Mouse (Mus musculus): ENCODE measurements at regions not wholly inside any gene's neighbourhood (a gene's known extent, or its start where the extent isn't known, plus 50 kb on each side); places are given as distances from the start of the nearest gene placed in this dataset.

DNA sequence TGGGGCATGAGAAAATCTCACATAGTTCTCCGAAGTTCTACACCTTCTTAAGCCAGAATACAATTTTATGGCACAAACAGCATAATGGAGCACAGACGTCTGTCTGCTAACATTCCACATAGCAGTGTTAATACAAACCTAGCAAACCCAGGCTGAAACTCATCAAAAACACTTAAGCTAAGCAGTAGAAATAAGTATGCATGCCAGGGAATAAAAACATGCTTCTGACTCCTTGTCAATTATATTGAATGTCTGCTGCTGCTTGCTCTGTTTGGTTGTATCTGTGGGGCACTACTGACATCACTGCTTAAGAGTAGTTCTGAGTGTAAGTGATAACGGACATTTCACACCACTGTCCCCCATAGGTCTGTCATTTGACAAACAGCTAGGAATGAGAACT lies 693.4 kb upstream of the Adamts5 start:
- no peak for TF ChIP-seq CTCF (IDR thresholded peaks at IDR 0.05)
- DNase-seq = no peak
- intact Hi-C loops (cut with DNase I) = no loop called here
- Histone ChIP-seq H3K4me3 (no peak overlapping the region), H3K27ac (no peak overlapping the region)

DNA sequence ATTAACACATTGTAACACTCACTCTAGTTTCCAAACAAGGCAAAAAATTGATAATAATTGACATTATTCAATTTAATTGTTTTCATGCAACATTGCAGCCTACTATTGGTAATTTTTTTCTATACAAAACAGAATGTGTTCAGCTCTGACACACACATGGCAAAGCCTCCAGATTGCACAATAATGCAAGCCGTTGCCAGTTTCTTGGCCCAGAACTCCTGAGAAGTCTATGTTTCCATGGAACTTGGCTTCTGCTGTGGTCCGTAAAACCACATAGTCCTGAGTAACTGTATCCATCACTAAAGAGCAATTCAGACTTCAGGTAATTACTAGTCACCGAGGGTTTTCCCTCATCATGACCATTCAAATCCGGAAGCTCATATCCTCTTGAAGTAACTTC lies 684.4 kb upstream of the Adamts5 start:
- TF ChIP-seq CTCF (IDR thresholded peaks at IDR 0.05) = no peak
- intact Hi-C loops (cut with DNase I) = no loop called here
- Histone ChIP-seq H3K4me3 (no peak overlapping the region), H3K27ac (no peak overlapping the region)
- DNase-seq = peak; percentile 53

DNA sequence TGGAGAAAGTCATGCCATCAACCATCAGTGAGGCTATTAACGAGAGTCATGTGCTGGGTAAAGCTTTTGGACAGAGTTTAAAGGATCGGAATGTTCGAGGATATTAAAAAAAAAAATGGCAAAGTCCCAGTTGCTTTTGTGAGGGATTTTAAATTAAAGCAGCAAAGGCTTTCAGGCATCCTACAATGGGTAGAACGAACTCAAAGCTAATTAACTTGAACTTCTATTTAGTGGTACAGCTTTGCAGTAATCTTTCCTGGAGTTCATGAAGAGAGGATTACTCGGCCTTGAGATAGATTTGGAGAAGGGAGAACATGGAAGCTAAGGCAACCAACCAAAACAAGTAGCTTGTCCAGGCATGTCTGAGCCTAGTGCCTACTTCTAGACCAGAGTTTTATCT lies 676.7 kb upstream of the Adamts5 start:
- Histone ChIP-seq H3K27ac (no peak overlapping the region), H3K4me3 (no peak overlapping the region)
- intact Hi-C loops (cut with DNase I) = no loop called here
- TF ChIP-seq CTCF (IDR thresholded peaks at IDR 0.05) = no peak
- no peak for DNase-seq

DNA sequence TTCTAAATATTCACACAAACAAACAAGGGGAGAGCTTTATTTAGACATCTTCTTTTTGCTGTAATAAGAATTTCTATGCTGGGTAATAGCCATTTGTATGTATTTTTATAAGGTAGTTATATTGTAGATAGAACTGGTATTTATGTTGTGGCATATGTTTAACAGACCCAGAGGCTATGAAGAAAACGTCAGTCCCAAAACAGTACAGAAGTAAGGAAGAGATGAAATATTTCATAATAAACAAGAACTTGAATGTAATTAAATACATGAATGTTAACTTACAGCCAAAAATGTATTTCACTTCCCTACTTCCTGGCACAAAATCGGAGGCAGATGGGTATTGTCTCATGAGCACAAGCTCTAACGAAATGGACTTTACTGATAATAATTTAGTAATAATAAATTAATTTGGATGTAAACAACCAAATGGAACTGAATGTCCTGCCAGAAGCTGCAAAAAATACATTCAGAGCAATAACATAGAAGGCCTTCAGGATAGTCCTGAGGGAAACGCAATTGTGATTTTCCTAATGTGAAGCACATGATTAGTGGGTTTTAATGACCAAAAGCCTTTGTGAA lies 645.9 kb upstream of the Adamts5 start:
- no peak for DNase-seq
- Histone ChIP-seq H3K4me3 (no peak overlapping the region), H3K27ac (no peak overlapping the region)
- TF ChIP-seq CTCF (IDR thresholded peaks at IDR 0.05) = no peak
- intact Hi-C loops (cut with DNase I) = no loop called here

DNA sequence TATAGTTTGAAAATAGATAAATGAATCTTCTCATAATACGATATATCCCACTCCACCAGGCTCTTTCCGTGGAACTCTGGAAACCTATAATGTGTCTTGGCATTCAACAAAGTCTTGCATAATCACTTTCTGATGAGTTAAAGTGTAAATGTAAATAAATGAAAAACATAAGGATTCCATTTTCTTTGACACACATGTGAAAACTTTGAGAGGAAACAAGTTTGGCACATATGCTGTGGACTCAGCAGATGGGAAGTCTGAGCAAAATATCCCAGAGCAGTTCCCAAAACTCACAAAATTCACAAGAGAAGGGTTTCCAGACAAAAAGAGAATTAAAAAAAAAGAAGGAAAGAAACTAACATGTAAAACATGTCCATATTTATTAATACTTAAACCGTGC lies 645.3 kb upstream of the Adamts5 start:
- TF ChIP-seq CTCF (IDR thresholded peaks at IDR 0.05) = no peak
- no peak for DNase-seq
- intact Hi-C loops (cut with DNase I) = no loop called here

DNA sequence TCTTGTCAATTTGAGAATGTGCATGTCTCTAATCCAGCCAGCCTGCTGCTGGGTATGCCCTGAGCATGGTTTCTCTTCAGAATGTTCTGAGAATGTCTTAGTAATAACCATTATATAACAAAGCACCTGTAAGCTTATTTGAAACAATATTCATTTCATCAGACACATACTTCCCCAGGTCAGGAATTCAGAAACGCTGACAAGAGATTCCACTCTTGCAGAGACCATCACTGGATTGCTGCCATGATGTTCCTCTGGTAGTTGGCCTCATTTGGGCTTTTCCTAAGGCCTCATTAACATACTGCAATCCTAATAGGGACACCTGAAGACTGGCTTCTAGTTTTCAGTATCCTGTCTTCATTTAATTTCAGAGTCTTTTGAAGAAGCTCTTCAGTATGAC lies 642.5 kb upstream of the Adamts5 start:
- TF ChIP-seq CTCF (IDR thresholded peaks at IDR 0.05) = no peak
- DNase-seq = no peak
- intact Hi-C loops (cut with DNase I) = no loop called here
- Histone ChIP-seq H3K4me3 (no peak overlapping the region), H3K27ac (no peak overlapping the region)

More for the DNA sequence above, 645.3 kb upstream of the Adamts5 start:
- Histone ChIP-seq H3K4me3 (no peak overlapping the region), H3K27ac (no peak overlapping the region)

DNA sequence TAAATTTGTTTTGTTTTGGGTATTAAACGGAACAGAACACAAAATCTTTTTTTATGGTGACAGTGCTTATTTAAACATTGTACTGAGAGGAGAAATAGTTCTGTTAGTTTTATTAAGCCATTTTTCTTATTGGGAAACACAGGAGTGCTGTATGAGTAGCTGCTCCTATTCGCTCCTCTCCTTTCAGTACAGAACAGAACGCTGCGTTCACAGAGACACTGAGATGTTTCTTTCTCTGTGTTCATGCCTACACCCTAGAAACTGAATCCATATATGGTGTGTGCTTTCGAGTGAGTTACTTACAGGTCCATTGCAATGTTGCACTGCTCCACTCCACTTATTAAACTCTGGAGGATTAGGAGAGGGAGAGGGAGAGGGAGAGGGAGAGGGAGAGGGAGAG lies 634.9 kb upstream of the Adamts5 start:
- no peak for TF ChIP-seq CTCF (IDR thresholded peaks at IDR 0.05)
- no peak for DNase-seq
- Histone ChIP-seq H3K4me3 (no peak overlapping the region), H3K27ac (no peak overlapping the region)
- intact Hi-C loops (cut with DNase I) = no loop called here

DNA sequence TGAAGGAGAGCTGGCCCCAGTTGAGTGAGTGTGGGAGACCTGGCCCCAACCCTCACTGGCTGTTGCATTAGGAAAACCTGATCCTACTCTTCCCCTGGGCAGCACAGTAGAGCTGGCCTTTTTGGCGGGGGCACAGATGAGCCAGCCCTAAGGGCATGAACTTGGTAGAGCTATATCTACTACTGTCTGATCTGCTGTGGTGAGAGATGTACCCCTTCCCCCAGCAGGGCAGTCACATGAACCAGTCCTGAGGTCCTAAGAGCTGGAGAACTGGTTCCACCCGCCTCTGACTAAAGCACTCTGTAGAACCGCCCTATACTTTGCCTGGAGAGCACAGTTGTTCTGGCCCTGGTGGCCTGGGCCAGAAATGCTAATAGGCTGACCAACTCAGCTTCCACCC lies 622.5 kb upstream of the Adamts5 start:
- intact Hi-C loops (cut with DNase I) = no loop called here
- no peak overlapping the region for H3K4me3 ChIP-seq
- no peak for DNase-seq
- H3K27ac ChIP-seq = no peak overlapping the region
- no peak for TF ChIP-seq CTCF (IDR thresholded peaks at IDR 0.05)

DNA sequence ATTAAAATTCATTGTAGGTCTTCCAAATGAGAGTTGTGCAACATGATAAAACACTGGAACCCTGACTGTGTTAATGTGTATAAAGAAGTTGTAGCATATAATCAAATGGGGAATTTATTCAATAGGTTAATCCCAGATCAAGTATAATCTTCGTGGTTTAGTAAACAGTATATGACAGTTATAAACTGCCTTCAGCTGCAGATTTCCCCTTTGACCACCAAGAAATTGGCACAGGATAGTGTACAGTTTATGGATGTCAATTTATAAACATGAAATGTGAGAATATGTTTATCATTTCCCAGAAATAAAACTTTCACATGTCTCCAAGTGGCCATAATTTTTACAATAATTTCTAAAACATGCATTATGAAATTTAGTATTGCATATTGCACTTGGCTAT lies 615.3 kb upstream of the Adamts5 start:
- no peak for TF ChIP-seq CTCF (IDR thresholded peaks at IDR 0.05)

DNA sequence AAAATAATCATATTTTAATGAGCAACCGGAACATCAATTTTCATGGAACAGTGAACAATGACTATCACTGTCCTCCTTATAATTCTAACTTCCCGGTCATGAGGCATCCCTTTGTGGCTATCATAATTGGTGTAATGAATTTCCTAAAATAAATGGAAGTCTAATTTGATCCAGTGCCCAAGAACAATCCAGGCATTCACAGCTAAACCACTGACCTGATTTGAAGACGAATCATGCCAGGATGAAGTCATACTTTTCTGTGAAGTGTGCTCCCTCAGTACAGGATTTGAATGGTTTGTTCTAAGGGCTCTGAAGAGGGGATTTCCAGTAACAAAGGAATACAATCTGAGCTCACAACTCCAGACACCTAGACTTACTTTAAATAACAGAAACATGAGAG lies 614.5 kb upstream of the Adamts5 start:
- DNase-seq = no peak
- H3K4me3 ChIP-seq = no peak overlapping the region
- TF ChIP-seq CTCF (IDR thresholded peaks at IDR 0.05) = no peak
- intact Hi-C loops (cut with DNase I) = no loop called here
- no peak overlapping the region for H3K27ac ChIP-seq

More for the DNA sequence above, 615.3 kb upstream of the Adamts5 start:
- Histone ChIP-seq H3K27ac (no peak overlapping the region), H3K4me3 (no peak overlapping the region)
- intact Hi-C loops (cut with DNase I) = no loop called here
- DNase-seq = no peak

DNA sequence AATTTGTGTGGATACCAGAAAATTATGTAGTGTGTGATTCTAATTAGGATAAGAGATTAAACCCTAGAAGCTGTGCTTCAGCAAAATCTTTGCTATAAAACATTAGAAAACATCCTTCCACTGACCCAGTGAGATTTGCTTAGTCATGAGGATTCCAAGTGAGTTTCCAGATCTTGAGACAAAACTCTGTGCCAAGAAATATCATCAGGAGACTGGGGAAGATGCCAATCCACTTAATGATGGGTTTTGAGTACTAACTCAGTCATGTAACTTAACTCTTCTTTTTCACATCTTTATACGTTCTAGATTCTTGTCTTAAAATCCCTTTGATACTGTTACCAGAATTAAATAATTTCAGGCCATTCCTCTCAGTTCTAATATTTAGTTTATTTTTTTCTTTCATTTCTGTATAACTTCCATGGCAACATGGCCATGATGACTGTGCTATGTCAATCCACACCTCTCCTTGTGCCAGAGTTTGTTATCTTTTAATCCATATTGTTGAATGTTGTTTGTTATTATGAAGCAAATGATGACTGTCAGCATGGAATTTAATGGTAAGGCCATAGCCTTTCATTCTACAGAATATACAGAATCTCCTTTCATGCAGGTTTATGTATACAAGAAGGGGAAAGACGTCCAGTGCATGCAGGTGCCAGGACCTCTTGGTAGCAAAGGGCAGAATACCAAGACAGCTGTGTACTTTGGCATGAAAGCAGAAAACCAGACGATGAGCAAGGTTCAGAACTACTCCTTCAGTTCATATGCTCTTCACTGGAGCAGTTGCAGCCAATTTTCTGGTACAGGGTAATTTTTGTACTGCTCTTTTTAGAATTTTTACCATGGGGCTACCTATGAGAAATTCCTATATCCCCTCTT lies 599.7 kb upstream of the Adamts5 start:
- TF ChIP-seq CTCF (IDR thresholded peaks at IDR 0.05) = no peak
- Histone ChIP-seq H3K27ac (no peak overlapping the region), H3K4me3 (no peak overlapping the region)
- intact Hi-C loops (cut with DNase I) = no loop called here
- no peak for DNase-seq

DNA sequence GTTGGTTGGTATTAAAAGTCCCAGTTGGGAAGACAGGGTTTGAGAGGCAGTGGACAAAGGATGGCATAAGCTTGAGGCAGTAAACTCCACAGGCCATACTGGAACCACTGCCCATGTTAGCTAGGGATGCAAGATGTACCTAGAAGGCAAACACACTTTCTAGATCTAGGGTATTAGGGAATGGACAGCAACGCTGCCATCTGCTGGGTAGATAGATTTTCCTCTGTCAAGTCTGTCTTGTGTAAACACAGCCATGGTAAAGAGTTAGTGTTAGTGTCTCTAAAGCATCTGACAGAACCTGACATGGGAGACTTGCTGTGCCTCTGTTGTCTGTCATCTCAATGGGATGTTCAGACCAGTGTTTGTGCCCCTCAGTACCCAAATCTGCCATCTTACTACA lies 573.5 kb upstream of the Adamts5 start:
- H3K4me3 ChIP-seq = no peak overlapping the region
- intact Hi-C loops (cut with DNase I) = no loop called here
- DNase-seq = no peak
- TF ChIP-seq CTCF (IDR thresholded peaks at IDR 0.05) = peak; percentile 34
- H3K27ac ChIP-seq = no peak overlapping the region

DNA sequence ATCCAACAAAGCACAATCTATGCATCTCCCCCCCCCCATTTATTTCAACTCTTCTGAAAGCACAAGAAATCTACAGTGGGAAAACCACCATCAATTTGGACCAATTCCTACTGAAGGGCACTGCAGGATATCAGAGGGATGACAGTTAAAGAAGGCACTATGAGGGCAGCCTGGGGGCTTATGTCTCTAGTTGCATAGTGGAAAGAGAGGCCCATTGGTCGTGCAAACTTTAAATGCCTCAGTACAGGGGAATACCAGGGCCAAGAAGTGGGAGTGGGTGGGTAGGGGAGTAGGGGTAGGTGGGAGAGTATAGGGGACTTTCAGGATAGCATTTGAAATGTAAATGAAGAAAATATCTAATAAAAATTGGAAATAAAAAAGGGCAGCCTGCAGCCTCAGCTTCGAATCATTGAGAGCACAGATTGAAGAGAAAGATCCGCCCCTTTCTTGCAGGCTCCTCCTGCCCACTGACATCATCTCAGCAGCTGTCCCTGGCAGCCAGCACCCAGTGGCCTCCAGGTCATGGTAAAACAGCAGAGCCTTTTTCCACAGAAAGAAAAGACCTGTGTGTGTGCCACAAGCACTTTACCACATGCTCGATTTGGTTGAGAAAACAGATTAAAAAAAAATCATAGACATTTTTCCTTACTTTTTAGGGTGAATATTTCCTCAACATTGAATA lies 571.6 kb upstream of the Adamts5 start:
- no peak overlapping the region for H3K4me3 ChIP-seq
- peak; percentile 40 for DNase-seq
- no peak for TF ChIP-seq CTCF (IDR thresholded peaks at IDR 0.05)
- intact Hi-C loops (cut with DNase I) = no loop called here
- H3K27ac ChIP-seq = no peak overlapping the region

All from gastrocnemius, adult 2 months (tissue).